Mouse (Mus musculus) liver, embryonic 14.5 days (tissue): ENCODE measurements at regions not wholly inside any gene's neighbourhood (a gene's known extent, or its start where the extent isn't known, plus 50 kb on each side); places are given as distances from the start of the nearest gene placed in this dataset.
A peak's percentile ranks its signal among the peaks of the same experiment; 100 is the strongest.

Experiments
- ATAC-seq: fragments of 200-750 bp; cut with Nextera tagmentation; 2 replicates; pipeline ENCODE4 v1.8.0; 2017; ENCODE audit warnings: moderate number of reproducible peaks, mild to moderate bottlenecking, moderate library complexity; ENCODE audit not compliant: insufficient read depth
- DNase-seq, 3 experiments: peaks; one replicate each; pipeline ENCODE4 v3.0.0-alpha.2; 2012 to 2013; ENCODE audit warnings: low read depth in 3 of 3, low spot score in 3 of 3
- H3K27ac ChIP-seq: fragments of 300-500 bp; sonication (generic); 2 replicates; pipeline ENCODE4 v1.5.1; 2014; ENCODE audit warnings: moderate library complexity, mild to moderate bottlenecking, control low read depth, inconsistent platforms
- H3K27me3 ChIP-seq: fragments of 300-500 bp; sonication (generic); 2 replicates; pipeline ENCODE4 v1.6.1; 2014; ENCODE audit warnings: mild to moderate bottlenecking, low read length, moderate library complexity; ENCODE audit not compliant: control insufficient read depth, insufficient read depth
- H3K36me3 ChIP-seq: fragments of 300-500 bp; sonication (generic); replicated peaks from 2 replicates; pipeline ENCODE4 v1.6.1; 2014; ENCODE audit warnings: low read depth; ENCODE audit not compliant: control insufficient read depth, insufficient read depth
- H3K4me1 ChIP-seq, 2 experiments: fragments of 200-500 bp in 1 of 2; fragments of 300-500 bp in 1 of 2; sonication (generic) in 1 of 2; replicated peaks; 2 replicates each; pipeline ENCODE4 v1.6.1; 2012 to 2014; ENCODE audit warnings: antibody characterized with exemption in 1 of 2, inconsistent platforms in 1 of 2, low read length in 1 of 2; ENCODE audit not compliant: control insufficient read depth in 2 of 2, insufficient read depth in 2 of 2
- H3K4me2 ChIP-seq: fragments of 300-500 bp; sonication (generic); 2 replicates; pipeline ENCODE4 v1.6.1; 2014; ENCODE audit warnings: low read depth, mild to moderate bottlenecking, control low read depth, moderate library complexity
- H3K4me3 ChIP-seq, 2 experiments: fragments of 200-500 bp in 1 of 2; fragments of 300-500 bp in 1 of 2; sonication (generic) in 1 of 2; 2 replicates each; pipeline ENCODE4 v1.5.1; 2012 to 2014; ENCODE audit warnings: low read depth in 2 of 2, low read length in 2 of 2, mild to moderate bottlenecking in 2 of 2, control low read depth in 1 of 2, inconsistent platforms in 1 of 2, moderate library complexity in 1 of 2; ENCODE audit not compliant: insufficient read depth in 1 of 2
- H3K9ac ChIP-seq: fragments of 300-500 bp; sonication (generic); replicated peaks from 2 replicates; pipeline ENCODE4 v1.6.1; 2014; ENCODE audit warnings: mild to moderate bottlenecking, control low read depth, moderate library complexity
- H3K9me3 ChIP-seq: fragments of 300-500 bp; sonication (generic); 2 replicates; pipeline ENCODE4 v1.6.1; 2016; ENCODE audit warnings: low read length, mixed read lengths; ENCODE audit not compliant: control insufficient read depth
- CTCF ChIP-seq: IDR thresholded peaks from 2 replicates; pipeline ENCODE4 v1.5.1; 2016; ENCODE audit warnings: antibody characterized with exemption, low read depth, control low read depth
- EP300 ChIP-seq: IDR thresholded peaks from 2 replicates; pipeline ENCODE4 v1.6.1; 2016; ENCODE audit warnings: antibody characterized with exemption, low read depth
- WGBS: fragments of 180-500 bp; shearing (Covaris S2); extraction: QIAGEN DNeasy Blood & Tissue Kit; methylation state at CpG from one replicate; pipeline ENCODE4 v1.1.7; 2014; ENCODE audit not compliant: insufficient replicate concordance; 5-methylcytosine and 5-hydroxymethylcytosine counted together

DNA sequence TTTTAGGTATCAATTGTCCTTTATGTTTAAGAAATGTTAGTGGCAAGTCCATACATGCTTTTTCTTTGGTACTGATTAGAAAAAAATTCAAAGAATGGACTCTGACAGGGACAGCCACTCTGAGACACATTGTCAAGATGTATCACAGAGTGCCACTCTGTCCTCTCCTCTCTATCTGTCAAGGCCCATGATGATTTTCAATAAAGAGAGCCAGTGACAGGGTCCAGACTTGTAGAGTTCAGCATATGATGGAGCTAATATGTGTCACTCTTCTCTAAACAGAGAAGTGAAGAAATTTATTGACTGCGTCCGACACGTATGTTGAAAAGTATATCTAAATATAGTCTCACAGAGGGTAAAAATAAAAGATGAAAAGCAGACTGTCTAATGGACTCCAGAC is 672.2 kb upstream of the 4930452B06Rik start:
- no peak for DNase-seq
- no peaks in the 10 kb centered on the region for H3K36me3 ChIP-seq
- no peak overlapping the region for H3K4me3 ChIP-seq
- no peak for ATAC-seq
- TF ChIP-seq CTCF (no peak), EP300 (no peak)
- H3K27me3 ChIP-seq, result no peaks in the 10 kb centered on the region
- H3K27ac ChIP-seq, result no peak overlapping the region
- no peak overlapping the region for H3K9ac ChIP-seq
- no peaks in the 10 kb centered on the region for H3K9me3 ChIP-seq
- no peaks in the 10 kb centered on the region for H3K4me1 ChIP-seq
- 80% methylated on average over 3 of the region's 3 CpGs for WGBS
- no peak overlapping the region for H3K4me2 ChIP-seq

DNA sequence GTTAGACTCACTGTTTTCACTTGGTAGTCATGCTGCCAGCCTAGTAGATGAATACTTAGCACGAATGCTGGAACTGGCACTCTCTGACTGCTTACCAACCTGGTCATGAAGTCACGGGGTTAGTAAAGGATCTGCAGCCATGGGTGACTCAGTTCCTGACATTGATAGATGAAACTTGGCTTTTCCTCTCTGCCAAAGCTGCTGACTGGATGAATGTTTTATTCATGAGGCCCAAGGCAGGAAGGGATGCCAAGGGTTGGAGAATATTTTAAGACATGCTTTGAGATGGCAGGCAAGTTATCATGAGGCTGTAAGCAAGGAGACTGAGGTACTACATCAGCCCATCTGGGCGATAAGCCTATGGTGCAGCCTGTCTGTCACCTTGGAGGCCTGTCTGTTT is 671.1 kb upstream of the 4930452B06Rik start:
- Histone ChIP-seq H3K27ac (no peak overlapping the region), H3K36me3 (no peaks in the 10 kb centered on the region), H3K27me3 (no peaks in the 10 kb centered on the region), H3K4me3 (no peak overlapping the region), H3K4me1 (no peaks in the 10 kb centered on the region), H3K9me3 (no peaks in the 10 kb centered on the region), H3K9ac (no peak overlapping the region), H3K4me2 (no peak overlapping the region)
- DNase-seq (no peak), ATAC-seq (no peak)
- 48% methylated on average over 3 of the region's 3 CpGs for WGBS
- TF ChIP-seq CTCF (no peak), EP300 (no peak)

DNA sequence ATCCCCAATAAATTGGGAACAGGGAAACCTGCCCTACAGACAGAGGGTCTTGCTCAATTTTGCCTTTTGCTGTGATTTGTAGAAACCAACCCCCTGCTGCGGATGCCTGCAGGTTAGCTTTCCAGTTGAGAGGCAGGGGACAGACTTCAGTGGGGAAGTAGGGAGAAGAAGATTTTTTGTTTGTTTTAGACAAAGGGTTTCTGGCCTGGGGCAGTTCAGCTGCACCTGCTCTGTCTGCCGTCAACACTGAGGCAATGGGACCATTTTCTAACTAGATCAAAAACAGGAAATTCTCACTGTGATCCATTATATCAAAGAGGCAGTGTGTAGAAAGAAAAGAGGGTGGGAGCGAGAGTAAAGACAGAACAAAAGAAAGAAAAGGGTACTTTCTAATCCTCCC is 665.6 kb upstream of the 4930452B06Rik start:
- DNase-seq (no peak), ATAC-seq (no peak)
- Histone ChIP-seq H3K36me3 (no peaks in the 10 kb centered on the region), H3K4me1 (no peaks in the 10 kb centered on the region), H3K9me3 (no peaks in the 10 kb centered on the region), H3K9ac (no peak overlapping the region), H3K27ac (no peak overlapping the region), H3K27me3 (no peaks in the 10 kb centered on the region), H3K4me2 (no peak overlapping the region), H3K4me3 (no peak overlapping the region)
- TF ChIP-seq EP300 (no peak), CTCF (no peak)
- WGBS, result 51% methylated on average over 3 of the region's 3 CpGs

DNA sequence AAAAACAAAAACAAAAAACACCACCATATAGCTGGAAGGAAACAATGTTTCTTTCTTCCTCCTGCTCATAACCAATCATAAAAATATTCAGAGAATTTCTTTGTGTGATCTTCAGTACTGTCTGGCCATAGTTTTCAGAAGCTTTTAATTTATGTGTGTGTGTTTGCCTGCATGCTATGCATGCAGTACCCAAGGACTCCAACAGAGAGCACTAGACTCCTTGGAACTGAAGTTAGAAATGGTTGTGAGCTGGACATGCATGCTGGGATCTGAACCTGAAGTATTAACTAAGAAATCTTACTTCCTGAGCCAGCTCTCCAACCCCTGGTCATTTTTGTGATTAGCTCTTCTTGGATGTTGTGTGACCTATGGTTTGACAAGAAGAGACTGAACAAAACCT is 664.7 kb upstream of the 4930452B06Rik start:
- Histone ChIP-seq H3K9ac (no peak overlapping the region), H3K4me1 (no peaks in the 10 kb centered on the region), H3K4me2 (no peak overlapping the region), H3K9me3 (no peaks in the 10 kb centered on the region), H3K27me3 (no peaks in the 10 kb centered on the region), H3K27ac (no peak overlapping the region), H3K36me3 (no peaks in the 10 kb centered on the region), H3K4me3 (no peak overlapping the region)
- ATAC-seq (no peak), DNase-seq (no peak)
- peak; percentile 25; the same call in 1 of the 2 replicates for TF ChIP-seq CTCF
- TF ChIP-seq EP300, result no peak

DNA sequence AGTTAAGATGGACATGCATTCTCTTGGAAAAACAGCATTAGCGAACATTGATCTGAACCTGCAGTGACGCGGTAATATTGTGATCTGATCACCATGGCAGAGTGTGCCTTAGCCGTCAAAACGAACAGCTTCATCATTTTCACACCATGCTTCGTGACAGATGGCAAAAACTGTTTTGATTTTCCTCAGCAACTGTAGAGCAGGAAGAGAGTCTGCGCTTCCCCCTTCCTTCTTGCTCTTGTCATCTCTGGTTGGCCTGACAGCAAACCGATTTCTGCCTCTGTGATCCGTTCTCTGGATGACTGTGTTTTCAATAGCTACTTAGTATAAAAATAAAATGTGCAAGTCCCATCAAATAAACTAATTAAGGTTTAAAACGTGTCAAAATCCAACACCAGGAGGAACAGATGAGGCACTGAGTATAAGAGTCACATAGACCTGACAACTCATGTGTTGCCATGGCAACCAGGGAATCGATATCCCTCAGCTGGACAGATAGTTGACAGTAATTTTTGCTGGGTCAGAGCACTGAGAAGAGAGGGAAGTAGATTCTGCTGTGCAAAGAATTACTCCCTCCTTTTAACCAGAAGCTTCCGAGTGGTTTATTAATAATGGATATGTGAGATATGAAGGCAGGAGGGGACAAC is 663.9 kb upstream of the 4930452B06Rik start:
- 67% methylated on average over 12 of the region's 12 CpGs for WGBS
- no peak for ATAC-seq
- Histone ChIP-seq H3K4me2 (no peak overlapping the region), H3K27ac (no peak overlapping the region), H3K4me1 (no peaks in the 10 kb centered on the region), H3K36me3 (no peaks in the 10 kb centered on the region), H3K4me3 (no peak overlapping the region), H3K27me3 (no peaks in the 10 kb centered on the region), H3K9ac (no peak overlapping the region), H3K9me3 (no peaks in the 10 kb centered on the region)
- no peak for TF ChIP-seq CTCF
- no peak for TF ChIP-seq EP300
- DNase-seq, result no peak

DNA sequence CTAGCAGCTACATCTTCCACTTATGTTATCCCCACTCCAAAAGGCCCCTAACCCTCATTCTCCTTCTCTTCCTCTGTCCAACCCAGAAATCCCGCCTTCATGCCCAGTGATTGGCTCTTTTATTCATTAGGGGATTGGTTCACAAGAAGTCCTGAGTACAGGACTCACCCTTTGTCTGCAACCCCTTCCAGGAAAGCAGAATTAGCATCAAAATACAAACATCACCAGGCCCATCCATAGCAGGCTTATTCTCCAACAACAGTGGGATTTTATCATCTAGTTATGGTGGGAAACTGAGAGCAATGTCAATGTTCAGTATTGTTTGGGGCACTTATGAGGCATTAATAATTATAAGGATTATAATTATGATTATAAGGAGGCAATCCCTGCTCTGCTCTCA is 661.3 kb upstream of the 4930452B06Rik start:
- H3K4me2 ChIP-seq, result no peak overlapping the region
- TF ChIP-seq EP300 (no peak), CTCF (no peak)
- ATAC-seq (no peak), DNase-seq (no peak)
- no peak overlapping the region for H3K27ac ChIP-seq
- H3K4me1 ChIP-seq, result no peaks in the 10 kb centered on the region
- 30% methylated on average over 1 of the region's 1 CpGs for WGBS
- no peak overlapping the region for H3K9ac ChIP-seq
- H3K36me3 ChIP-seq, result no peaks in the 10 kb centered on the region
- H3K9me3 ChIP-seq, result no peaks in the 10 kb centered on the region
- H3K27me3 ChIP-seq, result no peaks in the 10 kb centered on the region
- no peak overlapping the region for H3K4me3 ChIP-seq
